Mouse (Mus musculus) gastrocnemius, postnatal 4 days (tissue): ENCODE results near the gene Taf15. TPM values are rescaled to one million over a fixed set of nuclear protein-coding genes. Genes with fewer than 3 reads are reported as not detected.

Experiments used
- DNase-seq, 2 experiments: peaks; one replicate each; pipeline ENCODE4 v3.0.0; 2021 to 2022; ENCODE audit warnings: low spot score in 2 of 2, mixed read lengths in 2 of 2
- total RNA-seq, 2 experiments: library from RNA; stranded (reverse); gene quantifications; 2 replicates each; pipeline ENCODE4 v1.2.3; 2021

The Taf15 gene
- total RNA-seq, 2 experiments from 2014 or later, result 34.6 to 40.1 TPM

- DNase-seq, result no peak
These were observed 15.6 kb upstream of the Taf15 start for GRCm38 (mm10) chr11:83457257-83457656.

- DNase-seq, result no peak
These were observed 14.8 kb upstream of the Taf15 start for GRCm38 (mm10) chr11:83457912-83458601.

- DNase-seq, result no peak
These were observed 11.3 kb upstream of the Taf15 start for GRCm38 (mm10) chr11:83461462-83462027.

GRCm38 (mm10) chr11:83462711-83463244, 10.1 kb upstream of the Taf15 start, which contains the start of gene Mmp28:
TSS of gene Mmp28 (minus strand) at chr11:83463071.
- DNase-seq, result peak; percentile 58 to 61

- DNase-seq, result no peak
These were observed 6.9 kb upstream of the Taf15 start for GRCm38 (mm10) chr11:83465976-83466375.

- DNase-seq, result peak in 1 of 2 experiments; percentile 66
These were observed 5.7 kb upstream of the Taf15 start for GRCm38 (mm10) chr11:83467120-83467652.

GRCm38 (mm10) chr11:83468765-83469164, 4.1 kb upstream of the Taf15 start:
- no peak for DNase-seq

- no peak for DNase-seq
These were observed 1.1 kb upstream of the Taf15 start for GRCm38 (mm10) chr11:83471766-83472165.

- no peak for DNase-seq
These were observed 540 bp downstream of the Taf15 start for GRCm38 (mm10) chr11:83473235-83474016.

GRCm38 (mm10) chr11:83491488-83491887, 18.6 kb downstream of the Taf15 start:
- no peak for DNase-seq

GRCm38 (mm10) chr11:83495571-83495970, 22.7 kb downstream of the Taf15 start:
- DNase-seq, result no peak

- no peak for DNase-seq
These were observed 31.4 kb downstream of the Taf15 start for GRCm38 (mm10) chr11:83504308-83504707.

- DNase-seq, result no peak
These were observed 36.6 kb downstream of the Taf15 start for GRCm38 (mm10) chr11:83509521-83509920.

GRCm38 (mm10) chr11:83517153-83517552, 44.3 kb downstream of the Taf15 start:
- no peak for DNase-seq

GRCm38 (mm10) chr11:83518371-83518770, 45.5 kb downstream of the Taf15 start:
- DNase-seq, result no peak

GRCm38 (mm10) chr11:83522075-83522474, 49.2 kb downstream of the Taf15 start, which contains the start of gene Heatr9:
TSS of gene Heatr9 (minus strand) at chr11:83522175.
- DNase-seq, result no peak

- DNase-seq, result no peak
These were observed 56.1 kb downstream of the Taf15 start for GRCm38 (mm10) chr11:83529024-83529423.

- no peak for DNase-seq
These were observed 57.5 kb downstream of the Taf15 start, which contains the start of gene Ccl5 for GRCm38 (mm10) chr11:83530360-83530759. TSS of gene Ccl5 (minus strand) at chr11:83530518.

GRCm38 (mm10) chr11:83533192-83533591, 60.3 kb downstream of the Taf15 start:
- DNase-seq, result no peak

- DNase-seq, result no peak
These were observed 61.3 kb downstream of the Taf15 start for GRCm38 (mm10) chr11:83534143-83534542.
